Mouse (Mus musculus): ENCODE data around the gene Pld1. TPM values are rescaled to one million over a fixed set of nuclear protein-coding genes. Genes with fewer than 3 reads are reported as not detected.

Gene Pld1
- polyA plus RNA-seq, 1 experiment from 2014 or later, result 2.6 TPM

- Histone ChIP-seq H3K4me3 (replicated peaks) (no peak overlapping the region), H3K9ac (no peak overlapping the region), H3K27me3 (no peaks in the 10 kb centered on the region), H3K36me3 (no peaks in the 10 kb centered on the region), H3K4me1 (replicated peaks) (peaks cover 6% of the 10 kb centered on the region), H3K9me3 (replicated peaks) (no peaks in the 10 kb centered on the region), H3K4me2 (no peak overlapping the region), H3K27ac (no peak overlapping the region)
- DNase-seq (no peak), ATAC-seq (ENCODE audit: low read depth) (no peak)
- WGBS (ENCODE audit: insufficient replicate concordance), result 74% methylated on average over 3 of the region's 3 CpGs
Observed at GRCm38 (mm10) chr3:28033898-28034297, 95.4 kb downstream of the Pld1 start.

- no peaks in the 10 kb centered on the region for H3K9me3 ChIP-seq (replicated peaks)
Observed at GRCm38 (mm10) chr3:28034707-28035333, 96.3 kb downstream of the Pld1 start.

GRCm38 (mm10) chr3:28037320-28037932 lies 98.9 kb downstream of the Pld1 start:
- Histone ChIP-seq H3K4me2 (no peak overlapping the region), H3K4me1 (replicated peaks) (no peaks in the 10 kb centered on the region), H3K9ac (no peak overlapping the region), H3K27ac (no peak overlapping the region), H3K4me3 (replicated peaks) (no peak overlapping the region), H3K9me3 (replicated peaks) (no peaks in the 10 kb centered on the region), H3K36me3 (peaks cover 5% of the 10 kb centered on the region), H3K27me3 (no peaks in the 10 kb centered on the region)
- WGBS (ENCODE audit: insufficient replicate concordance), result 54% methylated on average over 8 of the region's 8 CpGs
- DNase-seq (no peak), ATAC-seq (ENCODE audit: low read depth) (no peak)

More at GRCm38 (mm10) chr3:28034707-28035333, 96.3 kb downstream of the Pld1 start:
- Histone ChIP-seq H3K9ac (no peak overlapping the region), H3K4me3 (replicated peaks) (no peak overlapping the region), H3K4me1 (replicated peaks) (peaks cover 6% of the 10 kb centered on the region), H3K27me3 (no peaks in the 10 kb centered on the region), H3K27ac (no peak overlapping the region), H3K4me2 (no peak overlapping the region), H3K36me3 (no peaks in the 10 kb centered on the region)
- ATAC-seq (ENCODE audit: low read depth) (no peak), DNase-seq (no peak)
- WGBS (ENCODE audit: insufficient replicate concordance), result 51% methylated on average over 5 of the region's 5 CpGs

GRCm38 (mm10) chr3:28038106-28038505 lies 99.6 kb downstream of the Pld1 start:
- H3K9me3 ChIP-seq (replicated peaks), result no peaks in the 10 kb centered on the region
- 44% methylated on average over 2 of the region's 2 CpGs for WGBS (ENCODE audit: insufficient replicate concordance)
- no peaks in the 10 kb centered on the region for H3K27me3 ChIP-seq
- H3K9ac ChIP-seq, result no peak overlapping the region
- no peaks in the 10 kb centered on the region for H3K4me1 ChIP-seq (replicated peaks)
- DNase-seq (no peak), ATAC-seq (ENCODE audit: low read depth) (no peak)
- peaks cover 10% of the 10 kb centered on the region for H3K36me3 ChIP-seq
- no peak overlapping the region for H3K27ac ChIP-seq
- no peak overlapping the region for H3K4me3 ChIP-seq (replicated peaks)
- no peak overlapping the region for H3K4me2 ChIP-seq

- H3K4me3 ChIP-seq (replicated peaks), result no peak overlapping the region
- no peaks in the 10 kb centered on the region for H3K9me3 ChIP-seq (replicated peaks)
- ATAC-seq (ENCODE audit: low read depth) (no peak), DNase-seq (no peak)
- no peak overlapping the region for H3K27ac ChIP-seq
- WGBS (ENCODE audit: insufficient replicate concordance), result 27% methylated on average over 1 of the region's 1 CpGs
- no peaks in the 10 kb centered on the region for H3K4me1 ChIP-seq (replicated peaks)
- no peaks in the 10 kb centered on the region for H3K27me3 ChIP-seq
- H3K9ac ChIP-seq, result no peak overlapping the region
- H3K36me3 ChIP-seq, result peaks cover 10% of the 10 kb centered on the region
- H3K4me2 ChIP-seq, result no peak overlapping the region
Observed at GRCm38 (mm10) chr3:28039760-28040159, 101.3 kb downstream of the Pld1 start.

- Histone ChIP-seq H3K9me3 (replicated peaks) (no peaks in the 10 kb centered on the region), H3K4me2 (no peak overlapping the region), H3K9ac (no peak overlapping the region), H3K27me3 (no peaks in the 10 kb centered on the region), H3K4me3 (replicated peaks) (no peak overlapping the region), H3K4me1 (replicated peaks) (no peaks in the 10 kb centered on the region), H3K27ac (no peak overlapping the region), H3K36me3 (peaks cover 10% of the 10 kb centered on the region)
- no peak for ATAC-seq (ENCODE audit: low read depth)
- WGBS (ENCODE audit: insufficient replicate concordance), result 76% methylated on average over 8 of the region's 8 CpGs
- no peak for DNase-seq
Observed at GRCm38 (mm10) chr3:28041236-28041635, 102.7 kb downstream of the Pld1 start.

GRCm38 (mm10) chr3:28042366-28042765 lies 103.9 kb downstream of the Pld1 start:
- Histone ChIP-seq H3K27me3 (no peaks in the 10 kb centered on the region), H3K36me3 (peaks cover 10% of the 10 kb centered on the region), H3K4me1 (replicated peaks) (no peaks in the 10 kb centered on the region), H3K4me2 (no peak overlapping the region), H3K9me3 (replicated peaks) (no peaks in the 10 kb centered on the region), H3K27ac (no peak overlapping the region), H3K4me3 (replicated peaks) (no peak overlapping the region), H3K9ac (no peak overlapping the region)
- ATAC-seq (ENCODE audit: low read depth), result no peak
- WGBS (ENCODE audit: insufficient replicate concordance), result 71% methylated on average over 4 of the region's 4 CpGs
- DNase-seq, result no peak

GRCm38 (mm10) chr3:28047599-28047998 lies 109.1 kb downstream of the Pld1 start:
- H3K4me1 ChIP-seq (replicated peaks), result no peaks in the 10 kb centered on the region
- H3K27me3 ChIP-seq, result no peaks in the 10 kb centered on the region
- peaks cover 3% of the 10 kb centered on the region; the same call in 1 of the 2 replicates for H3K36me3 ChIP-seq
- H3K9ac ChIP-seq, result no peak overlapping the region
- H3K4me2 ChIP-seq, result no peak overlapping the region
- ATAC-seq (ENCODE audit: low read depth), result no peak
- DNase-seq, result no peak
- H3K4me3 ChIP-seq (replicated peaks), result no peak overlapping the region
- H3K27ac ChIP-seq, result no peak overlapping the region
- WGBS (ENCODE audit: insufficient replicate concordance), result 74% methylated on average over 5 of the region's 5 CpGs
- H3K9me3 ChIP-seq (replicated peaks), result no peaks in the 10 kb centered on the region

- ATAC-seq (ENCODE audit: low read depth) (no peak), DNase-seq (no peak)
- Histone ChIP-seq H3K9ac (no peak overlapping the region), H3K27ac (no peak overlapping the region), H3K9me3 (replicated peaks) (no peaks in the 10 kb centered on the region), H3K4me1 (replicated peaks) (no peaks in the 10 kb centered on the region), H3K4me2 (no peak overlapping the region), H3K4me3 (replicated peaks) (no peak overlapping the region), H3K36me3 (no peaks in the 10 kb centered on the region), H3K27me3 (no peaks in the 10 kb centered on the region)
- WGBS (ENCODE audit: insufficient replicate concordance), result 60% methylated on average over 2 of the region's 2 CpGs
Observed at GRCm38 (mm10) chr3:28049526-28049925, 111.0 kb downstream of the Pld1 start.

GRCm38 (mm10) chr3:28053076-28053475 lies 114.6 kb downstream of the Pld1 start:
- no peak overlapping the region for H3K4me3 ChIP-seq (replicated peaks)
- WGBS (ENCODE audit: insufficient replicate concordance), result 65% methylated on average over 4 of the region's 4 CpGs
- ATAC-seq (ENCODE audit: low read depth), result no peak

GRCm38 (mm10) chr3:28060713-28061112 lies 122.2 kb downstream of the Pld1 start:
- Histone ChIP-seq H3K4me1 (replicated peaks) (no peaks in the 10 kb centered on the region), H3K4me3 (replicated peaks) (no peak overlapping the region), H3K27ac (no peak overlapping the region), H3K9me3 (replicated peaks) (no peaks in the 10 kb centered on the region), H3K27me3 (no peaks in the 10 kb centered on the region), H3K36me3 (peaks cover 2% of the 10 kb centered on the region; the same call in 1 of the 2 replicates), H3K4me2 (no peak overlapping the region), H3K9ac (no peak overlapping the region)
- DNase-seq (no peak), ATAC-seq (ENCODE audit: low read depth) (no peak)
- WGBS (ENCODE audit: insufficient replicate concordance), result 84% methylated on average over 4 of the region's 4 CpGs

More at GRCm38 (mm10) chr3:28053076-28053475, 114.6 kb downstream of the Pld1 start:
- no peak for DNase-seq
- no peak overlapping the region for H3K27ac ChIP-seq
- H3K4me1 ChIP-seq (replicated peaks), result no peaks in the 10 kb centered on the region
- H3K9ac ChIP-seq, result no peak overlapping the region
- H3K9me3 ChIP-seq (replicated peaks), result no peaks in the 10 kb centered on the region
- no peaks in the 10 kb centered on the region for H3K27me3 ChIP-seq
- no peaks in the 10 kb centered on the region for H3K36me3 ChIP-seq
- H3K4me2 ChIP-seq, result no peak overlapping the region

GRCm38 (mm10) chr3:28061155-28061554 lies 122.7 kb downstream of the Pld1 start:
- Histone ChIP-seq H3K9ac (no peak overlapping the region), H3K36me3 (peaks cover 2% of the 10 kb centered on the region; the same call in 1 of the 2 replicates), H3K27me3 (no peaks in the 10 kb centered on the region), H3K4me3 (replicated peaks) (no peak overlapping the region), H3K9me3 (replicated peaks) (no peaks in the 10 kb centered on the region), H3K27ac (no peak overlapping the region), H3K4me1 (replicated peaks) (no peaks in the 10 kb centered on the region), H3K4me2 (no peak overlapping the region)
- DNase-seq (no peak), ATAC-seq (ENCODE audit: low read depth) (no peak)
